Mouse (Mus musculus) splenic B cell, adult 2 months (primary cell): Measurements from ENCODE around the gene Rex2.
"Not testable (repeated sequence)": the region's sequence is repeated elsewhere in the genome, so short reads cannot be mapped to it uniquely, and the experiment has no call there.

Experiments
- DNase-seq: peaks from one replicate; pipeline ENCODE4 v3.0.0-alpha.2; 2011; ENCODE audit warnings: low read depth, low spot score
- H3K27me3 ChIP-seq: 2 replicates; pipeline ENCODE4 v1.6.1; 2012; ENCODE audit warnings: mild to moderate bottlenecking, low read length, moderate library complexity, mixed read lengths; ENCODE audit not compliant: control insufficient read depth, poor library complexity, insufficient read depth, severe bottlenecking
- H3K36me3 ChIP-seq: 2 replicates; pipeline ENCODE4 v1.6.1; 2012; ENCODE audit warnings: mild to moderate bottlenecking, low read length, moderate library complexity, mixed read lengths; ENCODE audit not compliant: control insufficient read depth, poor library complexity, insufficient read depth, severe bottlenecking

Rex2 gene

GRCm38 (mm10) chr4:147021550-147021949, at the start of gene Rex2:
Gene Rex2, plus strand, starts transcription at chr4:147021850.
- not testable (repeated sequence) for H3K27me3 ChIP-seq, H3K36me3 ChIP-seq, DNase-seq

GRCm38 (mm10) chr4:146976581-146976980, 45.1 kb upstream of the Rex2 start:
- not testable (repeated sequence) for H3K36me3 ChIP-seq, H3K27me3 ChIP-seq, DNase-seq

GRCm38 (mm10) chr4:147018400-147018799, 3.2 kb upstream of the Rex2 start:
- DNase-seq: not testable (repeated sequence)

GRCm38 (mm10) chr4:147026374-147026773, 4.7 kb downstream of the Rex2 start:
- not testable (repeated sequence) for H3K36me3 ChIP-seq, H3K27me3 ChIP-seq, DNase-seq

More at GRCm38 (mm10) chr4:147018400-147018799, 3.2 kb upstream of the Rex2 start:
- not testable (repeated sequence) for H3K36me3 ChIP-seq, H3K27me3 ChIP-seq

- DNase-seq, H3K27me3 ChIP-seq, H3K36me3 ChIP-seq: not testable (repeated sequence)
These were observed 9.8 kb downstream of the Rex2 start for GRCm38 (mm10) chr4:147031308-147032036.

- H3K36me3 ChIP-seq, H3K27me3 ChIP-seq, DNase-seq: not testable (repeated sequence)
These were observed 42.1 kb downstream of the Rex2 start for GRCm38 (mm10) chr4:147063768-147064167.

- not testable (repeated sequence) for H3K36me3 ChIP-seq, DNase-seq
These were observed 44.2 kb downstream of the Rex2 start for GRCm38 (mm10) chr4:147065861-147066260.

GRCm38 (mm10) chr4:147066380-147066779, 44.7 kb downstream of the Rex2 start:
- H3K36me3 ChIP-seq, DNase-seq: not testable (repeated sequence)

More at GRCm38 (mm10) chr4:147065861-147066260, 44.2 kb downstream of the Rex2 start:
- H3K27me3 ChIP-seq: not testable (repeated sequence)

GRCm38 (mm10) chr4:147095641-147096040, 74.0 kb downstream of the Rex2 start:
- H3K36me3 ChIP-seq, DNase-seq, H3K27me3 ChIP-seq: not testable (repeated sequence)

More at GRCm38 (mm10) chr4:147066380-147066779, 44.7 kb downstream of the Rex2 start:
- H3K27me3 ChIP-seq: not testable (repeated sequence)

- H3K36me3 ChIP-seq, DNase-seq, H3K27me3 ChIP-seq: not testable (repeated sequence)
These were observed 80.3 kb downstream of the Rex2 start for GRCm38 (mm10) chr4:147101666-147102626.

- not testable (repeated sequence) for H3K36me3 ChIP-seq, H3K27me3 ChIP-seq, DNase-seq
These were observed 82.2 kb downstream of the Rex2 start for GRCm38 (mm10) chr4:147103814-147104213.
